Mouse (Mus musculus) intestine, embryonic 16.5 days (tissue): ENCODE measurements around the gene Mrpl20. TPM values are rescaled to one million over a fixed set of nuclear protein-coding genes. Genes with fewer than 3 reads are reported as not detected.

Experiments used
- ATAC-seq: fragments of 200-750 bp; cut with Nextera tagmentation; 2 replicates; pipeline ENCODE4 v1.8.0; 2017; ENCODE audit warnings: moderate TSS enrichment, moderate library complexity
- H3K27ac ChIP-seq: fragments of 300-500 bp; sonication (generic); 2 replicates; pipeline ENCODE4 v1.5.1; 2014; ENCODE audit warnings: mild to moderate bottlenecking, low read length
- H3K27me3 ChIP-seq: fragments of 300-500 bp; sonication (generic); replicated peaks from 2 replicates; pipeline ENCODE4 v1.6.1; 2014; ENCODE audit warnings: low read length, control low read depth, mixed read lengths; ENCODE audit not compliant: control insufficient read depth, insufficient read depth
- H3K36me3 ChIP-seq: fragments of 300-500 bp; sonication (generic); 2 replicates; pipeline ENCODE4 v1.6.1; 2014; ENCODE audit warnings: low read length, control low read depth; ENCODE audit not compliant: control insufficient read depth, insufficient read depth
- H3K4me1 ChIP-seq: fragments of 300-500 bp; sonication (generic); 2 replicates; pipeline ENCODE4 v1.6.1; 2014; ENCODE audit warnings: low read length, control low read depth, mixed read lengths; ENCODE audit not compliant: control insufficient read depth, insufficient read depth
- H3K4me2 ChIP-seq: fragments of 300-500 bp; sonication (generic); 2 replicates; pipeline ENCODE4 v1.6.1; 2014; ENCODE audit warnings: low read depth, low read length, control low read depth
- H3K4me3 ChIP-seq: fragments of 300-500 bp; sonication (generic); 2 replicates; pipeline ENCODE4 v1.5.1; 2014; ENCODE audit warnings: mild to moderate bottlenecking, low read length
- H3K9ac ChIP-seq: fragments of 300-500 bp; sonication (generic); 2 replicates; pipeline ENCODE4 v1.6.1; 2014; ENCODE audit warnings: low read depth, low read length
- H3K9me3 ChIP-seq: fragments of 300-500 bp; sonication (generic); 2 replicates; pipeline ENCODE4 v1.6.1; 2016; ENCODE audit warnings: low read length, control low read depth; ENCODE audit not compliant: control insufficient read depth
- WGBS: fragments of 180-500 bp; shearing (Covaris S2); extraction: QIAGEN DNeasy Blood & Tissue Kit; methylation state at CpG from one replicate; pipeline ENCODE4 v1.1.7; 2014; 5-methylcytosine and 5-hydroxymethylcytosine counted together
- polyA plus RNA-seq: library from polyadenylated mRNA; unstranded; fragments of >200 nt; fragmentation: Nextera tagmentation; extraction: Ambion mirVana; gene quantifications from 2 replicates; pipeline ENCODE4 v1.2.1, GENCODE M21; 2015

Mrpl20 gene
- polyA plus RNA-seq, 1 experiment from 2014 or later: 226 TPM

DNA sequence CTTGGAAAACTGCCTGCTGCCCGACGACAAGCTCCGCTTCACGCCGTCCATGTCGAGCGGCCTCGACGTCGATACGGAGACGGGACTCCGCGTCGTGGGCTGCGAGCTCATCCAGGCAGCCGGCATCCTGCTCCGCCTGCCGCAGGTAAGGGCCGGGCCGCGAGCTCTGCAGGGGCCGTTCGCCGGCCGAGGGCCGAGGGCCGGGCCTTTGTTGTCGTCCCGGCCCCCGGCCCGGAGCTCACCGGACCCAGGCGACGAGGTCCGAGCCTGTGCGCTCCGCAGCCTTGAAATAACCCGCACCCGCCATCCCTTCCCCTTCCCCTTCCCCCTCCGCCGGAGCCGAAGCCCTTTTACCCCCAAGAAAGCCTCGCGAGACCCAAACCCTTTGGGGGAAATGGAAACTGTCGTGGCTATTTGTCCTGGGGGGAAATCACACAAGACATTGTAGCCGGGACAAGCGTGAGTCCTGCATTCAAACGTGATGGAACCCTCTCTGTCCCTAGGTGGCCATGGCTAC is 10.0 kb downstream of the Mrpl20 start:
- under 1% methylated on average over 49 of the region's 49 CpGs for WGBS
- Histone ChIP-seq H3K4me2 (peak overlapping the region; percentile 84), H3K27ac (peak overlapping the region; percentile 87), H3K27me3 (no peaks in the 10 kb centered on the region), H3K4me3 (peak overlapping the region; percentile 97), H3K36me3 (peaks cover 20% of the 10 kb centered on the region), H3K4me1 (peaks cover 19% of the 10 kb centered on the region), H3K9me3 (no peaks in the 10 kb centered on the region), H3K9ac (peak overlapping the region; percentile 96)
- peak; percentile 45 for ATAC-seq

DNA sequence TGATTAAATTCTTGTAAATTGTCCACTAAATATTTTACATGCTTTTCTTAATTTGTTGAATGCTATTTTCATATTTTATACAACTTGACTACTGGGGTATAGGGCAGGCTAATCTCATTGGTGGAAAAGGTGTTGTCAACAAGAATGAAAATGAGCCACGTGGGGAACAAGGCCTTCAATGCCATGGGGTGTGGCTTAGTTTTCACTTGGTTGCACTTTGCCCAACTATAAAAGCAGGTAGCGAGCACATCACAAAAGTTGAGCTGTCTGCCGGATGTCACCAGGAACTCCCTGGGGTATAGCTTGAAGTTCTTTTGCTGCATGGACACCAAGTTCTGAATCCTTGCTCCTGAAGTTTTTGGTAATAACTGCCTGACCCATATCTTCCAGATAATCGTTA is 14.9 kb downstream of the Mrpl20 start:
- no peaks in the 10 kb centered on the region for H3K9me3 ChIP-seq
- H3K27me3 ChIP-seq: no peaks in the 10 kb centered on the region
- H3K4me2 ChIP-seq: no peak overlapping the region
- no peak overlapping the region for H3K27ac ChIP-seq
- peaks cover 17% of the 10 kb centered on the region for H3K4me1 ChIP-seq
- H3K4me3 ChIP-seq: no peak overlapping the region
- 68% methylated on average over 4 of the region's 4 CpGs for WGBS
- peaks cover 34% of the 10 kb centered on the region for H3K36me3 ChIP-seq
- ATAC-seq: peak; percentile 64; the same call in 1 of the 2 replicates
- no peak overlapping the region for H3K9ac ChIP-seq

DNA sequence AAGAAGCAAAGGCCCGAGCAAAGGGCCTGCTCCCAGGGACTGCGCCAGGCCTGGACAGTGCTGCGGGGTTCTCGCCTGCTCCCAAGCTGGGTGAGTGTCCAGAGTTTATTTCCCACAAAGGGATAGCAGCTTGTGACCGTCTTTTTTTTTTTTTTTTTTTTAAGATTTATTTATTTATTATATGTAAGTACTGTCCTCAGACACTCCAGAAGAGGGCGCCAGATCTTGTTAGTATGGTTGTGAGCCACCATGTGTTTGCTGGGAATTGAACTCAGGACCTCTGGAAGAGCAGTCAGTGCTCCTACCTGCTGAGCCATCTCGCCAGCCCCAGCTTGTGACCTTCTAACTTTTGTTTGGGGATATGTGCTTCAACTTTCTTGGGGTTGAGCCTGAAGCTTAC is 18.3 kb downstream of the Mrpl20 start:
- no peaks in the 10 kb centered on the region for H3K27me3 ChIP-seq
- H3K4me3 ChIP-seq: no peak overlapping the region
- no peaks in the 10 kb centered on the region for H3K9me3 ChIP-seq
- no peak overlapping the region for H3K27ac ChIP-seq
- no peak overlapping the region for H3K4me2 ChIP-seq
- H3K36me3 ChIP-seq: peaks cover 51% of the 10 kb centered on the region
- 73% methylated on average over 7 of the region's 7 CpGs for WGBS
- H3K4me1 ChIP-seq: 0 out of 2 replicates have a peak, but pooled peaks cover 4% of the 10 kb centered on the region
- ATAC-seq: no peak
- H3K9ac ChIP-seq: no peak overlapping the region

DNA sequence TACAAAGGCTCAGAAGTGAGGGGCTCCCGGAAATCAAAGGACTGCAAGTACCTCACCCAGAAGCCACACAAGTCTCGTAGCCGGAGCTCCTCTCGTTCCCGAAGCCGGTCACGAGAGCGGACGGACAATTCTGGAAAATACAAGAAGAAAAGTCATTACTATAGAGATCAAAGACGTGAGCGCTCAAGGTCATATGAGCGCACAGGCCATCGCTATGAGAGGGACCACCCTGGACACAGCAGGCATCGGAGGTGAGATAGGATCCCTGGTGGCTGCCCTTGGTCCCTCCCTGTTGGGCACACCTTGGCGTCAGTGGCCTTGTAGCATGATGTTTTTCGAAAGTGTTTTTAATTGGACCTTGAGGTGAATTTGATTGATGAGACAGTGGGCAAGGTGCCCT is 20.8 kb downstream of the Mrpl20 start:
- Histone ChIP-seq H3K4me2 (no peak overlapping the region), H3K27me3 (no peaks in the 10 kb centered on the region), H3K27ac (no peak overlapping the region), H3K4me3 (no peak overlapping the region), H3K9ac (no peak overlapping the region), H3K4me1 (no peaks in the 10 kb centered on the region), H3K9me3 (no peaks in the 10 kb centered on the region), H3K36me3 (peaks cover 40% of the 10 kb centered on the region)
- 94% methylated on average over 16 of the region's 16 CpGs for WGBS
- ATAC-seq: no peak; the same call in 1 of the 2 replicates

DNA sequence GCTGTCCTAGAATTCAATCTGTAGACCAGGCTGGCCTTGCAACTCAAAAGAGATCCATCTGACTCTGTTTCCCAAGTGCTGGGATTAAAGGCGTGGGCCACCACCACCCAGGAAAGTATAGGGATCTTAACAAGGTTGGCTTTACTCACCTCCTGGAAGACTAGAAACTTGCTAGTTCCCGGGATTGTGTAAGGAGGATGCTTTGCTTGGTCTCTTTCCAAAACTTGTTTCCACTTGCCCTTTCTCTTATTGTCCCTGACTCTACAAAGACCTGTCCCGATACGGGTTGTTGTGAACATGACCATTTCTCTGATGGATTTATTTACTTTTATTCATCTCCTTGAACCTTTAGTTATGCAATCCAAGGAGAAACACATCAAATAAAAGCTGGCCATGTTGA is 27.2 kb downstream of the Mrpl20 start:
- peaks cover 13% of the 10 kb centered on the region; the same call in 1 of the 2 replicates for H3K36me3 ChIP-seq
- no peak overlapping the region for H3K4me2 ChIP-seq
- no peak overlapping the region for H3K4me3 ChIP-seq
- peaks cover 15% of the 10 kb centered on the region for H3K4me1 ChIP-seq
- no peak overlapping the region for H3K9ac ChIP-seq
- ATAC-seq: no peak
- no peak overlapping the region for H3K27ac ChIP-seq
- no peaks in the 10 kb centered on the region for H3K9me3 ChIP-seq
- WGBS: 93% methylated on average over 4 of the region's 4 CpGs
- no peaks in the 10 kb centered on the region for H3K27me3 ChIP-seq

DNA sequence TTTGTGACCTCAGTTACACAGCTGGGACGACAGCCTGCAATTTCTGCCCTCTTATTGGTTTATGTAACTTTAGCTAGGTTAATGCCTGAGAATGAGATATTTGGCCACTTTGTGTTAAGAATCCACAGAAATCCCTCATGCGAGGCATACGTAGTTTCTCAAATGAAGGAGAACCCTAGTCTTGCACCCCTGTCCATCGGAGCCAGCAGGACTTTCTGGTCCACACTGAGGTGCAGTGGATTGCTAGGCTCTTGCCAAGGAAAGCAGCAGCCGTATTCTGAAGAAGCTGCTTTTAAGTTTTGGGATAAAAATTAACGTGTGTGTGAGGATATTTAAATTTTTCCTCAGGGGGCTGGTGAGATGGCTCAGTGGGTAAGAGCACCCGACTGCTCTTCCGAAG is 27.9 kb downstream of the Mrpl20 start:
- Histone ChIP-seq H3K27ac (peak overlapping the region; percentile 25; the same call in 1 of the 2 replicates), H3K9ac (no peak overlapping the region), H3K4me1 (peaks cover 15% of the 10 kb centered on the region), H3K9me3 (no peaks in the 10 kb centered on the region), H3K36me3 (0 out of 2 replicates have a peak, but pooled peaks cover 7% of the 10 kb centered on the region), H3K27me3 (no peaks in the 10 kb centered on the region), H3K4me3 (peak overlapping the region; percentile 87), H3K4me2 (peak overlapping the region; percentile 48; the same call in 1 of the 2 replicates)
- 49% methylated on average over 8 of the region's 8 CpGs for WGBS
- no peak for ATAC-seq

DNA sequence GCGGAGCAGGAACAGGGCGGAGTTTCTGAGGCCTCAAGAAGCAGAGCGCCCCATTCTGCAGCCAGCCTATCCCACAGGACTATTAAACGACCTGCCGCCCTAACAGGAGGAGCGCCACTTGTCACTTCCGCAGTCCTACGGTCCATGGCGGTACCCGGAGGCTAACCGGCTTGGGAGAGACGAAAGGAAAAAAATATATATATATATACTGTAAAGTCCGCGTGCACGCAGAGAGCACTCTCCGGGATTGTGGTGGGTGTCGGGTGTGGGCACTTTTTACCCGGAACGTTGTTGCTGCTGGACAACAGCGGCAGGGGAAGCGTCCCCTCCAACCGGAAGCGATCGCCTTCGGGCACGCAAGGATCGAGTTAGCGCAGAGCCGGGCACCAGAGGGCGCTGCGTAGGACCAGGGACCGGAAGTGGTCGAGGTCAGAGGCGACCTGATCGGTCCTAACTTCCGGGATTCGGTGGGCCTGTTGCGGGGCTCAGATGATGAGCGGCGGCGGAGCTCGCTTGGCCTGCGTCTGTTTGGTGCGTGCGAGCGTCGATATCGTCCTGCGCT is 28.6 kb downstream of the Mrpl20 start, which contains the start of gene Aurkaip1:
Gene Aurkaip1 (plus strand): TSS at position 68 of the 562 bp plus-strand sequence.
- Histone ChIP-seq H3K27ac (peak within 1 kb of the TSS; percentile 95), H3K27me3 (no peaks in the 10 kb centered on the region), H3K9me3 (no peaks in the 10 kb centered on the region), H3K4me2 (peak within 1 kb of the TSS; percentile 91), H3K9ac (peak within 1 kb of the TSS; percentile 95), H3K36me3 (0 out of 2 replicates have a peak, but pooled peaks cover 7% of the 10 kb centered on the region), H3K4me1 (peaks cover 15% of the 10 kb centered on the region), H3K4me3 (peak within 1 kb of the TSS; percentile 87)
- under 1% methylated on average over 49 of the region's 49 CpGs for WGBS
- ATAC-seq: peak; percentile 97

DNA sequence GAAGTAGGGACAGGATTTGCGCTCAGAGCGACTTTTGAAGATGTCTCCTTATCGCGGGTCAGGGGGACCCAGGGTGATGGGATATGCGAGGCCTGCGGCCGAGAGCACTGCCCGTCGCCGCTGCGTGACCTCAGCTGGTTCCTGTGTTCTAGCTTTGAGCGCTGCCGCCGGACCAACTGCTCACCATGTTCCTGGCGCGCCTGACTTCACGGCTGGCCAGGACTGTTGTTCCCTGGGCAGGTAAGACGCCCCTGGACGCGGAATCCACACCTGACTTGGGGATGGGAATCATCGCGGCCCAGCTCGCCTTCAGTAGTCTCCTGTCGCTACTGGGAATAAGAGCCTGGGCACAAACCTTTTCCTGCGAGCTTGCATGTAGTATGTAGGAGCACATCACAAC is 29.2 kb downstream of the Mrpl20 start:
- Histone ChIP-seq H3K27me3 (no peaks in the 10 kb centered on the region), H3K4me1 (peaks cover 15% of the 10 kb centered on the region), H3K4me3 (peak overlapping the region; percentile 87), H3K9ac (peak overlapping the region; percentile 95), H3K9me3 (no peaks in the 10 kb centered on the region), H3K36me3 (0 out of 2 replicates have a peak, but pooled peaks cover 7% of the 10 kb centered on the region), H3K4me2 (peak overlapping the region; percentile 91), H3K27ac (peak overlapping the region; percentile 95)
- under 1% methylated on average over 25 of the region's 25 CpGs for WGBS
- ATAC-seq: no peak; the same call in 1 of the 2 replicates

DNA sequence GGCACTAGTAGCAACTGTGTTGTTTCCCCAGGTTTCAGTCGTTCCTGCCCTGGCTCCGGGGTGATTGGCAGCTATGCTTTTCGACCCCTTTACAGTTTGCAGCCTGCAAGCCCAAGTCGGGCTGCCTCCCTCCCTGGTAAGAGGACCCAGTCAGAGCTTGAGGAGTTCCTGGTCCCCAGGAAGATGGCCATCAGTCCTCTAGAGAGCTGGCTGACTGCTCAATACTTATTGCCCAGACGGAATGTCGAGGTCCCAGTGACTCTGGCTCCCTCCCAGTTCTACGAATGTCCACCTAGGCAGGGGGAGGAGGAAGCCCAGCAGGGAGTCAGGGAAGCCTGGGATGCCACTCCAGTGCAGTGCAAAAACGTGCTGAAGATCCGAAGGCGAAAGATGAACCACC is 29.6 kb downstream of the Mrpl20 start:
- Histone ChIP-seq H3K36me3 (0 out of 2 replicates have a peak, but pooled peaks cover 7% of the 10 kb centered on the region), H3K9ac (peak overlapping the region; percentile 95), H3K4me3 (peak overlapping the region; percentile 87), H3K9me3 (no peaks in the 10 kb centered on the region), H3K4me2 (peak overlapping the region; percentile 91), H3K27me3 (no peaks in the 10 kb centered on the region), H3K27ac (peak overlapping the region; percentile 95), H3K4me1 (peaks cover 15% of the 10 kb centered on the region)
- WGBS: 46% methylated on average over 10 of the region's 10 CpGs
- ATAC-seq: no peak
